Mouse (Mus musculus) liver, embryonic 11.5 days (tissue): ENCODE data around the gene Vps13a. TPM values are rescaled to one million over a fixed set of nuclear protein-coding genes. Genes with fewer than 3 reads are reported as not detected.
"Not testable (repeated sequence)": the region's sequence is repeated elsewhere in the genome, so short reads cannot be mapped to it uniquely, and the experiment has no call there.

Experiments used
- ATAC-seq: fragments of 200-750 bp; cut with Nextera tagmentation; replicated peaks from 2 replicates; pipeline ENCODE4 v1.8.0; 2017; ENCODE audit warnings: moderate number of reproducible peaks, mild to moderate bottlenecking, moderate TSS enrichment, moderate library complexity; ENCODE audit not compliant: low FRiP score
- DNase-seq: peaks from one replicate; pipeline ENCODE4 v3.0.0-alpha.2; 2017; ENCODE audit warnings: low spot score
- H3K27ac ChIP-seq: fragments of 300-500 bp; sonication (generic); 2 replicates; pipeline ENCODE4 v1.5.1; 2014; ENCODE audit warnings: mild to moderate bottlenecking, low read depth, low read length, control low read depth
- H3K27me3 ChIP-seq: fragments of 300-500 bp; sonication (generic); replicated peaks from 2 replicates; pipeline ENCODE4 v1.6.1; 2014; ENCODE audit warnings: low read length, mixed read lengths; ENCODE audit not compliant: control insufficient read depth, insufficient read depth
- H3K36me3 ChIP-seq: fragments of 300-500 bp; sonication (generic); 2 replicates; pipeline ENCODE4 v1.6.1; 2014; ENCODE audit warnings: mild to moderate bottlenecking, low read length, moderate library complexity, mixed read lengths; ENCODE audit not compliant: control insufficient read depth, insufficient read depth
- H3K4me1 ChIP-seq: fragments of 300-500 bp; sonication (generic); replicated peaks from 2 replicates; pipeline ENCODE4 v1.6.1; 2014; ENCODE audit warnings: low read length, mixed read lengths; ENCODE audit not compliant: control insufficient read depth, insufficient read depth
- H3K4me2 ChIP-seq: fragments of 300-500 bp; sonication (generic); 2 replicates; pipeline ENCODE4 v1.6.1; 2014; ENCODE audit warnings: mild to moderate bottlenecking, control low read depth, moderate library complexity
- H3K4me3 ChIP-seq: fragments of 300-500 bp; sonication (generic); 2 replicates; pipeline ENCODE4 v1.5.1; 2014; ENCODE audit warnings: low read depth, low read length, control low read depth
- H3K9ac ChIP-seq: fragments of 300-500 bp; sonication (generic); 2 replicates; pipeline ENCODE4 v1.6.1; 2014; ENCODE audit warnings: low read depth, low read length, control low read depth
- H3K9me3 ChIP-seq: fragments of 300-500 bp; sonication (generic); 2 replicates; pipeline ENCODE4 v1.6.1; 2016; ENCODE audit warnings: low read length, inconsistent platforms, mixed read lengths; ENCODE audit not compliant: control insufficient read depth
- WGBS: fragments of 180-500 bp; shearing (Covaris S2); extraction: QIAGEN DNeasy Blood & Tissue Kit; methylation state at CpG from one replicate; pipeline ENCODE4 v1.1.7; 2014; 5-methylcytosine and 5-hydroxymethylcytosine counted together
- polyA plus RNA-seq: library from polyadenylated mRNA; unstranded; fragments of >200 nt; fragmentation: Nextera tagmentation; extraction: Ambion mirVana; gene quantifications from 2 replicates; pipeline ENCODE4 v1.2.1, GENCODE M21; 2014

Gene Vps13a
- polyA plus RNA-seq, 1 experiment from 2014 or later = 19.4 TPM

DNA sequence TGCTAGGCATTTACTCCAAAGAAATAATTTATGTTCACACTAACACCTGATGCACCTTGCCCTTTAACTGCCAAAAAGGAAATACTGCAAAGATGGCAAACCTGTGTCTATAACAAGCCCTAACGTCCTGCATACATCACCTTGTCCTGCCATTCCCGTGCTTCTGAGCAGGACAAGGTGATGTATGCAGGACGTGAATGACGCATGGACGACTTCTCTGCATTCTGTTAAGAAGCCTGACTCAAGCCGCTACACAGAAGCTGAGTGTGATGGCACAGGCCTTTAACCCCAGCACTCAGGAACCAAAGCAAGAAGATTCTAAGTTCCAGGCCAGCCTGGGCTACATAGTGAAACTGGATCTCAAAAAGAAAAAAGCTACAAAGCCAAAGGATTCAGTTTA is 2.2 kb downstream of the Vps13a start:
- Histone ChIP-seq H3K27ac (no peak overlapping the region), H3K27me3 (no peaks in the 10 kb centered on the region), H3K9me3 (no peaks in the 10 kb centered on the region), H3K4me3 (no peak overlapping the region; the same call in 1 of the 2 replicates), H3K9ac (no peak overlapping the region), H3K4me2 (peak overlapping the region; percentile 56), H3K4me1 (0 out of 2 replicates have a peak, but pooled peaks cover 2% of the 10 kb centered on the region), H3K36me3 (no peaks in the 10 kb centered on the region)
- DNase-seq (no peak), ATAC-seq (no peak)
- 71% methylated on average over 6 of the region's 6 CpGs for WGBS

DNA sequence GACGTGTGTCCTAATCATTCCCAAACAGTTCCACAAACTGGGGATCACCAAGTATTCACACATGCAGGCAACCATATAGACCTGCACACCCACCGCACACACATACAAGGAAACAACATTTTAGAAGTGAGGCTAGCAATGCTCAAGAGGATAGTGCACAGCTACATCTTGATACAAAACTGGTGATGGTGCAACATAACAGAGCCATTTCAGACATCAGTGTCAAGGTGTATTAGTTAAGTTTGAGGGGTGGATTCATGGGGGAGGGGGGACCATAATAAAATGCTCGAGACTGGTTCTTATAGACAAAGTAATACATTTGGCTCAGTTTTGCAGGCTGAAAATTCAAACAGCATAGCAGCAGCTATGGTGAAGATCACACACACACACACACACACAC is 2.8 kb downstream of the Vps13a start:
- no peak for DNase-seq
- peaks cover 2% of the 10 kb centered on the region; the same call in 1 of the 2 replicates for H3K4me1 ChIP-seq
- H3K4me2 ChIP-seq = peak overlapping the region; percentile 56
- no peak for ATAC-seq
- H3K9ac ChIP-seq = no peak overlapping the region
- no peaks in the 10 kb centered on the region for H3K9me3 ChIP-seq
- WGBS = 76% methylated on average over 3 of the region's 3 CpGs
- no peak overlapping the region; the same call in 1 of the 2 replicates for H3K4me3 ChIP-seq
- H3K27me3 ChIP-seq = no peaks in the 10 kb centered on the region
- H3K36me3 ChIP-seq = no peaks in the 10 kb centered on the region
- H3K27ac ChIP-seq = no peak overlapping the region

DNA sequence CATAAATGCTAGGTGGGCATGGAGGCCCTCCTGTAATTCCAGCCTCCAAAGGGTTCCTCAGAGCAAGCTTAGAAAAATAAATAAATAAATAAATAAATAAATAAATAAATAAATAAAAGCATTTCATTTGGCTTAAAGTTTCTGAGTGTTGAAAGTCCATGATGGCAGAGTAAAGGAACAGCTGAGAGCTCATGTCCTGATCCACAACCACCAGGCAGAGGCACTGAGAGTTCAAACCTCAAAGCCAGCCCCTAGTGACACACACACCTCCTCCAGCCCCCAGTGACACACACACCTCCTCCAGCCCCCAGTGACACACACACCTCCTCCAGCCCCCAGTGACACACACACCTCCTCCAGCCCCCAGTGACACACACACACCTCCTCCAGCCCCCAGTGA is 3.3 kb downstream of the Vps13a start:
- H3K27me3 ChIP-seq, DNase-seq, H3K27ac ChIP-seq, H3K9me3 ChIP-seq, H3K36me3 ChIP-seq, H3K4me2 ChIP-seq, H3K4me1 ChIP-seq, H3K9ac ChIP-seq, ATAC-seq, H3K4me3 ChIP-seq: not testable (repeated sequence)

DNA sequence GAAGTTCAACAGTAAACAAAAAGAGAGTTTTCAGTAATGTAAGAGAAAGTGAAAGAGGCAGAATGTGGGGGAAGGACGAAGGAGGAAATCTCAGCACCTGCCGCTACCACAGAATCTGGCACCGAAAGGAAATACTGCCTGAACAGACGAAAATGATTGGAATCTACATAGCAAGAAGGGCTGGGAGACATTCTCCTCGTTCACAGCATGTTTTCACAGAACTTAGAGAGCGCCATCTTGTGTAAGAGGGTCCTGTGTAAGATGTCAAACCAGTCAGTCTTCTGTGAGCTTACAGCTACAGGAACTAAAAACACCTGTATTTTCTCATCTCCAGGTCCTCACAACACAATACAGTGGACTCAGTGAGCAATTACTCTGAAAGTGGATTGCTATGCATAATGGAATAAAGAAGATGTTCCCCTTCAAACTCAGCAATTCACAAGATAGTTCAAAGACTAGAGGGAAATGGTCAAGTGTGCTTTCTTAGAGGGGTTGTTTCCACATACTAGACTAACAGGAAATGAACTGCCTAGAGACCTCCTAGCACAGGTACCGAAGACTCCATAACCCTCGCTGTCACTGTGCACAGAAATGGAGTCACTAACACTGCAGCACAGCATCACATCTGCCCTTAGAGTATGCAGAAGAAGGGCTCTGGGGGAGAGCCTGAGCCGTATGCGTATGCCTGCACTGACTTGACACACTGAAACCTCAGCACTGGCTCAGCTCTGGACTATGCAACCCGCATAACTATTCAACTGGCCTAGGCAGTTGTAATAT is 7.3 kb downstream of the Vps13a start:
- no peaks in the 10 kb centered on the region for H3K36me3 ChIP-seq
- 60% methylated on average over 11 of the region's 11 CpGs for WGBS
- H3K27ac ChIP-seq = no peak overlapping the region
- H3K4me3 ChIP-seq = no peak overlapping the region
- ATAC-seq (no peak), DNase-seq (no peak)
- no peaks in the 10 kb centered on the region for H3K27me3 ChIP-seq
- no peak overlapping the region for H3K9ac ChIP-seq
- H3K4me2 ChIP-seq = no peak overlapping the region
- H3K4me1 ChIP-seq = peaks cover 3% of the 10 kb centered on the region
- H3K9me3 ChIP-seq = no peaks in the 10 kb centered on the region

DNA sequence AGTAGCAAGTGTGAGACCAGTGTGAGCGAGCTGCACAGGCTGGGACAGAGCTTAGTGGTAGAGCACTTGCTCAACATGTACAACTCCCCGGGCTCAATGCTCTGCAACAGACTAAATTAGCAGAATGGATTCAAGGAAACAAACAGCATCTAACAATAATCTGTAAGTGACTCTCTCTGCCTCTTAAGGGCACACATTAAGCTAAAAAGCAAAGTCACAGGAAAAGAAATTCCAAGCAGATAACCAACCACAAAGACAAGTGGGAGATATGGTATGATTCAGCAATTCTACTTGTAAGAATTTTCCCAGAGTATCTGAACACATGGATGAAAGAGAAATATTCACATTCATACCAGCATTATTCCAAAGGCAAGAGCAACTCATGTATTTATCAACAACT is 13.3 kb downstream of the Vps13a start:
- H3K9me3 ChIP-seq = no peaks in the 10 kb centered on the region
- H3K36me3 ChIP-seq = no peaks in the 10 kb centered on the region
- H3K27me3 ChIP-seq = no peaks in the 10 kb centered on the region
- no peak overlapping the region for H3K27ac ChIP-seq
- 51% methylated on average over 2 of the region's 2 CpGs for WGBS
- ATAC-seq (no peak), DNase-seq (no peak)
- H3K4me2 ChIP-seq = no peak overlapping the region
- H3K9ac ChIP-seq = no peak overlapping the region
- H3K4me3 ChIP-seq = no peak overlapping the region
- peaks cover 8% of the 10 kb centered on the region for H3K4me1 ChIP-seq

DNA sequence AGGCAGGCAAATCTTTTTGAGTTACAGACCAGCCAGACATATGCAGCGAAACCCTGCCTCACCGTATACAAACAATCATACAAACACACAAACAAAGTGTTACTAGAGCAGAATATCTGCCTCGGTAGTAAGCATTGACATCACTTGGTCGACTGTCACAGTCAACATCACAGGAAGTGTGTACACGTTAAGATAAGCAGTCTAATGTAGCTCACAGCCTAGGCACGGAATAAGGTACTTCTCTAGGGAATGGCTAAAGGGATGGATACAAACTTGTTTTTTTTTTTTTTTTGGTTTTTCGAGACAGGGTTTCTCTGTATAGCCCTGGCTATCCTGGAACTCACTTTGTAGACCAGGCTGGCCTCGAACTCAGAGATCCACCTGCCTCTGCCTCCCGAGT is 23.3 kb downstream of the Vps13a start:
- DNase-seq, H3K27ac ChIP-seq, H3K4me3 ChIP-seq, H3K27me3 ChIP-seq, H3K36me3 ChIP-seq, H3K9me3 ChIP-seq, H3K9ac ChIP-seq, H3K4me1 ChIP-seq, H3K4me2 ChIP-seq: not testable (repeated sequence)
- ATAC-seq = peak; percentile 67
- WGBS = 55% methylated on average over 8 of the region's 9 CpGs

DNA sequence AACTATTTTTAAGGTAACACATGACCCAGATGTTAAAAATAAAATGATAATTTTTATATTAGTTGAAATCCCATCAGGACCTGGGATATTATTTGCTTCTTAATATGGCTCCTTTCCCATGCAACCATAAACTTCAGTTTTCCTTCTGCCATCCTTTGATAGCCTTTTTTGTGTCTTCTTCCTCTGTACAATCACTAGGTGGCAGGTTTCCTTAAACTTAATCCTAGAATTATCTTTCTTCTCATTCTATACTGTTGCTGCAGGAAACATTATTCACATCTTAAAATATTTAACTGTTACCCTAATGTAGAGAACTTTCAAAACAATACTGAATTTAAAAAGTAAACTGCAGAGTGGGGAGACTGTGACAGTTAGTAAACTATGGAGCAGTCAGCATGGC is 24.9 kb downstream of the Vps13a start:
- Histone ChIP-seq H3K27ac (no peak overlapping the region), H3K4me1 (no peaks in the 10 kb centered on the region; the same call in 1 of the 2 replicates), H3K9me3 (no peaks in the 10 kb centered on the region), H3K4me2 (no peak overlapping the region), H3K27me3 (no peaks in the 10 kb centered on the region), H3K36me3 (no peaks in the 10 kb centered on the region; the same call in 1 of the 2 replicates), H3K4me3 (no peak overlapping the region), H3K9ac (no peak overlapping the region)
- ATAC-seq = no peak
- DNase-seq = no peak

DNA sequence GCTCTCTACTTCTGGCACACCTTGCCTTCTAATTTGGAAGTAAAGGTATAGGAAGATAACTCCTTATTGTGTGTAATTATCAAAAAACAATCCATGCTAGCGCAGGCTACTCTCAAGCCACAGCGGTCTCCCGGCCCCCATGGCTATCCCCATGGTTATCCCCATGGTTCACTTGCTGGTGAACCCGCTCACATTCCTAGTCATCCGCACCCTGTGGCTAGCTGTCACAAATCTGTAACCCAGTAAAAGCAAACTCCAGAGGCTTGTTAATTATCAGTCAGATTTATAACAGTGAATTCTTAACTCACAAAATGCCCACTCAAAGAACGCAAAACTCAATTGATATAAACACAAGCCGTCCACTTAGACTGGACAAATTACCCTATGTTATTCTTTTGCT is 25.5 kb downstream of the Vps13a start:
- no peak for DNase-seq
- H3K9ac ChIP-seq = no peak overlapping the region
- no peaks in the 10 kb centered on the region for H3K9me3 ChIP-seq
- no peaks in the 10 kb centered on the region; the same call in 1 of the 2 replicates for H3K4me1 ChIP-seq
- H3K4me2 ChIP-seq = no peak overlapping the region
- ATAC-seq = no peak
- WGBS = 95% methylated on average over 7 of the region's 7 CpGs
- no peak overlapping the region for H3K4me3 ChIP-seq
- H3K27ac ChIP-seq = no peak overlapping the region
- H3K36me3 ChIP-seq = no peaks in the 10 kb centered on the region; the same call in 1 of the 2 replicates
- no peaks in the 10 kb centered on the region for H3K27me3 ChIP-seq

DNA sequence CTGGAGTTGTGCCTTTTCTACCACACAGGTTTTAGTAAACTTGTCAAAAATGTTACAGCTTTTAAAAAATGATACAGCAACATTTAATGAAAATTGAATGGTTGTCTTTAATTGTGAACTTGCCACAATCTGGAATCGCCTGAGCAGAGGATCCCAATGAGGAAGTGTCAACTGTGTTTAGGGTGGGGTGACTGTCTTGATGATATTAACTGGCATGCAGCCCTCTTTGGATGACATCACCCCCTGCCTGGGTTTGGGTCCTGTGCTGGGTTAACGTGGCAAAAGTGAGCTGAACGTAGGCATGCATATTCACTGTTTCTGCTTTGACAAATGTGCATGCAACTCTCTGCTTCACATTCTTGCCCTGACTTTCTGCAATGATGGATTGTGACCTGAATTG is 27.6 kb downstream of the Vps13a start:
- no peak overlapping the region for H3K27ac ChIP-seq

More for the DNA sequence above, 27.6 kb downstream of the Vps13a start:
- no peak for DNase-seq
- H3K4me3 ChIP-seq = no peak overlapping the region
- no peaks in the 10 kb centered on the region; the same call in 1 of the 2 replicates for H3K4me1 ChIP-seq
- H3K9me3 ChIP-seq = no peaks in the 10 kb centered on the region
- H3K9ac ChIP-seq = no peak overlapping the region
- no peak overlapping the region for H3K4me2 ChIP-seq
- 73% methylated on average over 3 of the region's 3 CpGs for WGBS
- H3K36me3 ChIP-seq = no peaks in the 10 kb centered on the region; the same call in 1 of the 2 replicates
- no peak for ATAC-seq
- no peaks in the 10 kb centered on the region for H3K27me3 ChIP-seq
